Mouse (Mus musculus) liver, postnatal 0 days (tissue): ENCODE results near the gene Tsen15. TPM values are rescaled to one million over a fixed set of nuclear protein-coding genes. Genes with fewer than 3 reads are reported as not detected.

ENCODE experiments used
- ATAC-seq: fragments of 200-750 bp; cut with Nextera tagmentation; 2 replicates; pipeline ENCODE4 v1.8.0; 2017; ENCODE audit warnings: mild to moderate bottlenecking, moderate library complexity
- DNase-seq: peaks from one replicate; pipeline ENCODE4 v3.0.0-alpha.2; 2016
- H3K27ac ChIP-seq: fragments of 300-500 bp; sonication (generic); 2 replicates; pipeline ENCODE4 v1.5.1; 2014; ENCODE audit warnings: antibody characterized with exemption, moderate library complexity, mild to moderate bottlenecking, low read depth
- H3K27me3 ChIP-seq: fragments of 300-500 bp; sonication (generic); 2 replicates; pipeline ENCODE4 v1.6.1; 2014; ENCODE audit warnings: low read length, control low read depth, mixed read lengths; ENCODE audit not compliant: insufficient read depth
- H3K36me3 ChIP-seq: fragments of 300-500 bp; sonication (generic); replicated peaks from 2 replicates; pipeline ENCODE4 v1.6.1; 2014; ENCODE audit warnings: mild to moderate bottlenecking, control low read depth, low read length, moderate library complexity, mixed read lengths; ENCODE audit not compliant: insufficient read depth
- H3K4me1 ChIP-seq: fragments of 300-500 bp; sonication (generic); 2 replicates; pipeline ENCODE4 v1.6.1; 2014; ENCODE audit warnings: antibody characterized with exemption, mild to moderate bottlenecking, control low read depth; ENCODE audit not compliant: insufficient read depth
- H3K4me2 ChIP-seq: fragments of 300-500 bp; sonication (generic); 2 replicates; pipeline ENCODE4 v1.6.1; 2014; ENCODE audit warnings: low read depth, mild to moderate bottlenecking, low read length, moderate library complexity, mixed read lengths
- H3K4me3 ChIP-seq: fragments of 300-500 bp; sonication (generic); 2 replicates; pipeline ENCODE4 v1.5.1; 2014; ENCODE audit warnings: low read depth, low read length
- H3K9ac ChIP-seq: fragments of 300-500 bp; sonication (generic); replicated peaks from 2 replicates; pipeline ENCODE4 v1.6.1; 2014; ENCODE audit warnings: mild to moderate bottlenecking, moderate library complexity
- H3K9me3 ChIP-seq: fragments of 300-500 bp; sonication (generic); 2 replicates; pipeline ENCODE4 v1.6.1; 2016; ENCODE audit warnings: mild to moderate bottlenecking, control low read depth, low read length, mixed read lengths
- CTCF ChIP-seq: sonication (generic); IDR thresholded peaks from 2 replicates; pipeline ENCODE4 v1.5.1; 2016; ENCODE audit warnings: antibody characterized with exemption, low read depth
- EP300 ChIP-seq: IDR thresholded peaks from 2 replicates; pipeline ENCODE4 v1.6.1; 2016; ENCODE audit warnings: antibody characterized with exemption, low read depth, mild to moderate bottlenecking
- WGBS: fragments of 180-500 bp; shearing (Covaris S2); extraction: QIAGEN DNeasy Blood & Tissue Kit; methylation state at CpG from one replicate; pipeline ENCODE4 v1.1.7; 2014; ENCODE audit not compliant: insufficient replicate concordance; 5-methylcytosine and 5-hydroxymethylcytosine counted together
- polyA plus RNA-seq: library from polyadenylated mRNA; unstranded; fragments of >200 nt; fragmentation: Nextera tagmentation; extraction: Ambion mirVana; gene quantifications from 2 replicates; pipeline ENCODE4 v1.2.1, GENCODE M21; 2015

The Tsen15 gene
- polyA plus RNA-seq, 1 experiment from 2014 or later, result 17.1 TPM

- 47% methylated on average over 22 of the region's 22 CpGs for WGBS
- peaks cover 4% of the 10 kb centered on the region; the same call in 1 of the 2 replicates for H3K27me3 ChIP-seq
- H3K9ac ChIP-seq, result no peak overlapping the region
Observed at GRCm38 (mm10) chr1:152407021-152407946, 20.8 kb upstream of the Tsen15 start.

GRCm38 (mm10) chr1:152400556-152401540 lies 14.4 kb upstream of the Tsen15 start:
- DNase-seq (no peak), ATAC-seq (no peak)
- 25% methylated on average over 14 of the region's 14 CpGs for WGBS
- Histone ChIP-seq H3K27ac (no peak overlapping the region), H3K4me3 (peak overlapping the region; percentile 52), H3K9me3 (peaks cover 10% of the 10 kb centered on the region; the same call in 1 of the 2 replicates), H3K36me3 (no peaks in the 10 kb centered on the region), H3K27me3 (peaks cover 23% of the 10 kb centered on the region), H3K4me2 (peak overlapping the region; percentile 79), H3K9ac (no peak overlapping the region; the same call in 1 of the 2 replicates), H3K4me1 (0 out of 2 replicates have a peak, but pooled peaks cover 6% of the 10 kb centered on the region)
- TF ChIP-seq EP300, result no peak

More at GRCm38 (mm10) chr1:152407021-152407946, 20.8 kb upstream of the Tsen15 start:
- H3K4me2 ChIP-seq, result no peak overlapping the region
- H3K27ac ChIP-seq, result no peak overlapping the region
- no peaks in the 10 kb centered on the region for H3K4me1 ChIP-seq
- no peaks in the 10 kb centered on the region for H3K36me3 ChIP-seq
- DNase-seq, result no peak
- no peaks in the 10 kb centered on the region for H3K9me3 ChIP-seq
- TF ChIP-seq CTCF (no peak), EP300 (no peak)
- H3K4me3 ChIP-seq, result no peak overlapping the region
- ATAC-seq, result no peak

- peak; percentile 55 for DNase-seq
- no peak within 1 kb of the TSS for H3K27ac ChIP-seq
- peaks cover 23% of the 10 kb centered on the region for H3K27me3 ChIP-seq
- 0 out of 2 replicates have a peak, but pooled peaks cover 6% of the 10 kb centered on the region for H3K4me1 ChIP-seq
- H3K4me2 ChIP-seq, result peak within 1 kb of the TSS; percentile 79
- ATAC-seq, result peak; percentile 84
- peak within 1 kb of the TSS; percentile 52 for H3K4me3 ChIP-seq
- peak within 1 kb of the TSS; percentile 31; the same call in 1 of the 2 replicates for H3K9ac ChIP-seq
- H3K9me3 ChIP-seq, result peaks cover 10% of the 10 kb centered on the region; the same call in 1 of the 2 replicates
- under 1% methylated on average over 67 of the region's 70 CpGs for WGBS
- TF ChIP-seq CTCF (no peak), EP300 (no peak)
- H3K36me3 ChIP-seq, result no peaks in the 10 kb centered on the region
Observed at GRCm38 (mm10) chr1:152399790-152400555, 13.5 kb upstream of the Tsen15 start, which contains the start of gene Colgalt2. Gene Colgalt2, plus strand, starts transcription at chr1:152399830.

GRCm38 (mm10) chr1:152398708-152399107 lies 12.2 kb upstream of the Tsen15 start:
- ATAC-seq, result peak; percentile 48; the same call in 1 of the 2 replicates
- Histone ChIP-seq H3K27me3 (peaks cover 23% of the 10 kb centered on the region), H3K36me3 (no peaks in the 10 kb centered on the region), H3K4me3 (no peak overlapping the region), H3K9ac (no peak overlapping the region), H3K9me3 (peaks cover 10% of the 10 kb centered on the region; the same call in 1 of the 2 replicates), H3K4me2 (no peak overlapping the region), H3K4me1 (0 out of 2 replicates have a peak, but pooled peaks cover 6% of the 10 kb centered on the region), H3K27ac (no peak overlapping the region)
- no peak for TF ChIP-seq EP300
- TF ChIP-seq CTCF, result no peak
- WGBS, result 48% methylated on average over 1 of the region's 1 CpGs
- no peak for DNase-seq

- Histone ChIP-seq H3K36me3 (no peaks in the 10 kb centered on the region), H3K4me1 (no peaks in the 10 kb centered on the region), H3K9me3 (peaks cover 10% of the 10 kb centered on the region; the same call in 1 of the 2 replicates), H3K9ac (no peak overlapping the region), H3K4me2 (no peak overlapping the region), H3K27me3 (peaks cover 7% of the 10 kb centered on the region), H3K27ac (no peak overlapping the region), H3K4me3 (no peak overlapping the region)
- DNase-seq (no peak), ATAC-seq (no peak)
- 68% methylated on average over 4 of the region's 4 CpGs for WGBS
- TF ChIP-seq EP300, result no peak
- no peak for TF ChIP-seq CTCF
Observed at GRCm38 (mm10) chr1:152394956-152395515, 8.5 kb upstream of the Tsen15 start.
